Comparison of ENCODE assay signal across 9 mouse cellular contexts in genomic region chr17:11352778-11353552, GRCm38 (mm10).
A peak's percentile ranks its signal among the peaks of the same experiment; 100 is the strongest.
DNase-seq lines count a peak whose midpoint lies in the region.
"Had no signal": no experiment of that assay in that cellular context is flagged by ENCODE, and none has a peak within 500 bp of the region (broad histone marks: within the 10 kb centered on the region; RNA-seq: fewer than 3 reads in every experiment).

No protein-coding gene starts in this region.

- peak; percentile 23 for DNase-seq in gastrocnemius, adult 18-20 months (ENCODE audit: low spot score)
- DNase-seq in gastrocnemius, adult 8-10 months (ENCODE audit: low spot score in 2 of 2): no peak
- DNase-seq in left cerebral cortex, adult 9 months (ENCODE audit: low spot score in 2 of 2): peak; percentile 18 to 40
- DNase-seq in left cerebral cortex, postnatal 14 days (ENCODE audit: low spot score in 2 of 2): no peak
- DNase-seq in cerebellum, adult 11-12 months: peak; percentile 77
- DNase-seq in lung, postnatal 25 days (ENCODE audit: low spot score): peak; percentile 14
- DNase-seq in embryo, embryonic 9.5 days (ENCODE audit: extremely low spot score): no peak
- DNase-seq in right cerebral cortex, postnatal 4 days: no peak
- DNase-seq: kidney, adult 8-10 months had no signal

- intact Hi-C loops in left cerebral cortex, postnatal 14 days (cut with DNase I): loop anchor here (10.0 kb wide), 1 partner anchor 262 kb away; no protein-coding TSS in a partner anchor

Comparison
In these comparisons a context has a peak if more than half of its experiments do, and no peak if none do; other contexts are left out.
1. DNase-seq: peak in gastrocnemius, adult 18-20 months (single experiment), left cerebral cortex, adult 9 months (2 of 2), cerebellum, adult 11-12 months (single experiment) and lung, postnatal 25 days (single experiment); none in gastrocnemius, adult 8-10 months (0 of 2), left cerebral cortex, postnatal 14 days (0 of 2), embryo, embryonic 9.5 days (single experiment) and right cerebral cortex, postnatal 4 days (single experiment).